Mouse (Mus musculus) adrenal gland, adult 2 months (tissue): ENCODE measurements around the gene Sh3pxd2b. TPM values are rescaled to one million over a fixed set of nuclear protein-coding genes. Genes with fewer than 3 reads are reported as not detected.

Experiments
- DNase-seq: peaks from one replicate; pipeline ENCODE4 v3.0.0; 2021
- long read RNA-seq: library from polyadenylated mRNA; stranded (forward); transcript quantifications from one replicate; pipeline ENCODE4 v2.0.0, GENCODE M21; 2021
- polyA plus RNA-seq: library from polyadenylated mRNA; depleted of rRNA; stranded (reverse); fragments of >200 nt; gene quantifications from 2 replicates; pipeline ENCODE4 v1.2.3, GENCODE M21; 2012; rRNA removed
- total RNA-seq, 2 experiments: library from RNA; stranded (reverse); gene quantifications; 2 replicates each; pipeline ENCODE4 v1.2.3; 2021

Sh3pxd2b gene
- total RNA-seq (1 to 10 TPM; 5.2 to 7.4 TPM), polyA plus RNA-seq (3.0 and 3.4 TPM in 2 replicates)
- long read RNA-seq = 0 reads

DNA sequence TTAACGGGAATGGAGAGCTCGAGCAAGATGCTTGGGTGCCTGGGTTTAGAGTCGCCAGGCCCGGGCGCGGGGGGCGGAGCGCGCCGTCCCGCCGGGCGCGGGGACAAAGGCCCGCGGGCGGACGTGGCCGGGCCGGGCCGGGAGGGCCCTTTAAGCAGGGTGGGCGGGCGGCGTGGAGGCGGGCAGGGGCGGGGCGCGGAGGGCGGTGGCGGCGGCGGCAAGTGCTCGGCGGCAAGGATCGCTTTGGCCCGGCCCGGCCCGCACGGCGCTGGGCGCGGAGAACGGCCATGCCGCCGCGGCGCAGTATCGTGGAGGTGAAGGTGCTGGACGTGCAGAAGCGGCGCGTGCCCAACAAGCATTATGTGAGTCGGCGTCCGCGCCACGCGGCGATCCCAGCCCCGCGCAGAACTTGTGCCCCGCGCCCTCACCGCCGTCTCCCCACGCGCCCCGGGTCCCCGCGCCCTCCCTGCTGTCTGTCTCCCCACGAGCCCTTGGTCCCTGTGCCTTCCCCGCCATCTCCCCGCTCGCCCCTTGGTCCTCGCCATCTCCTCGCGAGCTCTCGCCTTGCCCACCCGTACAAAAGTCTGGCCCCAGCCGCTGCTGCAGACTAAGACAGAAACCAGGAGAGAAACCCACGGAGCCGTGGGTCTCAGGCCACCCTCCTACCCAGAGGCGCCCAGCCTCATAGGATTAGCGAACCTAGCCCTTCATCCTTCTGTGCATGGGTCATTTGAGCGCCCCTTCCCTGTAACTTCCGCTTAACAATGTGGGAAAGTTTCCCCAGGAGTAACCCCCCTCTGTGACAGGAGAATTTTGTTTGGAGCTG lies at the start of gene Sh3pxd2b:
Gene Sh3pxd2b, plus strand, starts transcription at position 214 of the 826 bp plus-strand sequence.
- peak; percentile 86 for DNase-seq

DNA sequence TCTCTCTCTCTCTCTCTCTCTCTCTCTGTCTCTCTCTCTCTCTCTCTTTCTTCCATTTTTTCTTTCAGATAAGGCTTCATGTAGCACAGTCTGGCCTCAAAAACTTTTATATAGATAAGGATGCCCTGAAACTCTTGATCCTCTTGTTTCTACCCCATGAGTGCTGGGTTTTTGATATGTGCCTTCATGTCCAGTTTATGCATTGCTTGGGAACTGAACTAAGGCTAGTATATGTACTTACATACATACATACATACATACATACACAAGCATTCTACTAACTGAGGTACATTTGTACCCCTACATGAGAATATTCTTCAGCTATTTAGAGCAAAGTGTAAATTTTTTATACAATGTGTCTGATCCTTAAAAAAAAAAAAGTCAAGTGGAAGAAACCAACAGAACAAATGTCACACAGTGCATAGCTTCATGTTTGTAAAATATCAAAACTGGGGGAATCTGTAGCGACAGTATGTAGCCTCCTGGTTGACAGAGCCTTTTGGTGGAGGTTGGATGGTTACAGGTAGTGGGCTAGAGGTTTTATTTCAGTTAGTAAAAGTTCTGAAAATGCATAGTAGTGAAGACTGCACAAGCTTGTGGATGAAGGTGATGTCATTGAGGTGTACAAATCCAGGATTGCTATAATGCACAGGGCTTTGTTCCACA lies 49.6 kb upstream of the Sh3pxd2b start:
- DNase-seq = no peak

DNA sequence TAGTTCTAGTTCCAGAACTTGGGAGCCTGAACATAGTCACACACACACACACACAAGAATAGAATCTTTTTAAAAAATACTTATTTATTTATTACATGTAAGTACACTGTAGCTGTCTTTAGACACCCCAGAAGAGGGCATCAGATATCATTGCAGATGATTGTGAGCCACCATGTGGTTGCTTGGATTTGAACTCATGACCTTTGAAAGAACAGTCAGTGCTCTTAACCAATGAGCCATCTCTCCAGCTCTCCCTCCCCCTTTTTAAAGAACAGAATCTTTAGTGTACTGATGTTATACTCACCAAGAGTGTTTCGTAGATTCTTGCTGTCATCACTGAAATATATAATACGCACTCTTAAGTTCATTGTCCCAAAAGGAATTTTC lies 49.1 kb upstream of the Sh3pxd2b start:
- DNase-seq = no peak

DNA sequence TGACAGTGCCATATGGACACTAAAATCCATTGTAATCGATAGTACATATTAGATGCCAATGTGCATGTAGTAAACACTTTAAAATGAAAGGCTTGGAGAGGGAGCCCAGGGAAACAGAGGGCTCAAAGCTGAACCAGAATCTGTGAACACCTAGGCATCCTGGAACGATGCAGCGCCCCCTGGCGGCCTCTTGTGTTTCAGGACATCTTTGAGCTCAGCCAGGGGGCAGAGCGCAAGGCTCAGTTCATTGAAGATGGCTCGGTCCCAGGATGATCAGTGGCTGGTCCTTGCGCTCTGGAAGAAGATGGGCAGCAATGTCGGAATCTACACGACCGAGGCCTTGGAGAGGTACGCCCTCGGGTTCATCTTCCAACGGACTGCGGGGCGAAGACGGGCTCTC lies 47.8 kb upstream of the Sh3pxd2b start, which contains the start of gene Hbq1a:
Gene Hbq1a, plus strand, starts transcription at position 205 of the 400 bp plus-strand sequence.
- peak; percentile 55 for DNase-seq

DNA sequence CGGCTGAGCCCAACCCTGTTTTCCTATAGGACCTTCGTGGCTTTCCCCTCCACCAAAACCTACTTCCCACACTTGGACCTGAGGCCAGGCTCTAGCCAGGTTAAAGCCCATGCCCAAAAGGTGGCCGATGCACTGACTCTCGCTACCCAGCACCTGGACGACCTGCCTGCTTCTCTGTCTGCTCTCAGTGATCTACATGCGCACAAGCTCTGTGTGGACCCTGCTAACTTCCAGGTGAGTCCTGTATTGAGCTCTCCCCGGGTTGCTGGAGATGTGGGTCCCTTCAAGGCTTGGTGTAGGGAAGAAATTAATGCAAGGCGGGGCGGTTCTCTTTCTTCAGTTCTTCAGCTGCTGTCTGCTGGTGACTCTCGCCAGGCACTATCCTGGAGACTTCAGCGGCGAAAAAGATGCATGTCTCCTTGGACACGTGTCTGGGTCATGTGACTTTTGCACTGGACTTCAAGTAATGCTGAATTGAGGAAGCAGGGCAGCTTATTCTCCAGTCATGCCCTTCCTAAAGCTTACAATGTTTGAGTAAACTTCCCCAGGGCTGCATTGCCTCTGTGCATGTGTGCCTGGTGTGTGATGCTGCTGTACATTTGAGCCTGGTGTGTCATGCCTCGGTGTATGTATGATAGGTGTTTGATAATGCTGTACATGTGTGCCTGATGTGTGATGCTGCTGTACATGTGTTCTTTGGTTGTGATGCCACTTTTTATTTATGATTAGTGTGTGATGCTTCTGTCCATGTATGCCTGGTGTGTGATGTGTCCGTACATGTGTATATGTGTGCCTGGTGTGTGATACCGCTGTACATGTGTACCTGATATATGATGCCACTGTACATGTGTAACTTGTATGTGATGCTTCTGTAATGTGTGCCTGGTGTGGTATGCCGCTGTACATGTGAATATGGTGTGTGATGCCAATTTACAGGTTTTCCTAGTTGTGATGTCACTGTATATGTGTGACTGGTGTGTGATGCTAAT lies 47.0 kb upstream of the Sh3pxd2b start:
- DNase-seq = no peak

DNA sequence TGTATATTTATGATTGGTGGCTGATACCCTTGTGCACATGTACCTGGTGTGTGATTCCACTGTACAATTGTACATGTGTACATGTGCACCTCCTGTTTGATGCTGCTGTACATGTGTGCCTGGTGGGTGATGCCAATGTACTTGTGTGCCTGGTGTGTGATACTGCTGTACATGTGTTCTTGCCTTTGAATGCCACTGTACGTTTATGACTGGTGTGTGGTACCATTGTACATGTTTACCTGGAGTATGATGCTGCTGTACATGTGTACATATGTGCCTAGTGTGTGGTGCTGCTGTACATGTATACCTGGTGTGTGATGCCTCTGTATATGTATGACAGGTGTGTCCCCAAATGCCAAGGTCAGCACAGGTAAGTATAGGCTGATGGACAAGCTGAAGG lies 46.1 kb upstream of the Sh3pxd2b start:
- DNase-seq = no peak

DNA sequence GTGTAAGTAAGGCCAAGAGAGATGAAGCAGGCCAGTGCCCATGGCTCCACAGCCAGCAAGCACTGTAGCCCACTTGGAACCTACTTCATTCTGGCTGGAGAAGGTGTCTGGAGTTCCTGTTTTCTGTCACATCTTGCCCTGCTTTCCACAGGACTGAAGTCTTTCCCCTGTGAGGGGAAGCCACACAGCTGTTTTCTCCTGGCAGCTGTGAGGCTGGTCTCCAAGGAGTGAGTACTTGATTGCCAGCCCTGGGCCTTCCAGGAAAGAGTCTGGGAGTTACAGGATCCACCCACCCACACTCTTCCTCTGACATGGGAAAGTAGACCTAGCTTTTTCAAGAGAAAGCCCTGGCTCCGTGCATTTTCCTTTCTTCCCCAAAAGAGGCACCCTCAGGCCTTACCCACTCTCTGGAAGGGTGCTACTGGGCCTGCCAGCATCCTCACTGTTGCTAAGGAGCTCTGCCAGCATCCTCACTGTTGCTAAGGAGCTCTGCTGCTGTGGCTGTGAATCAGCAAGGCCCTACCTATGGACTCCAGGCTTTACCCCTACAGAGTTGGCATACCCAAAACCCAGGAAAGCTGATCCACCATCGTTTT lies 44.7 kb upstream of the Sh3pxd2b start:
- DNase-seq = no peak

DNA sequence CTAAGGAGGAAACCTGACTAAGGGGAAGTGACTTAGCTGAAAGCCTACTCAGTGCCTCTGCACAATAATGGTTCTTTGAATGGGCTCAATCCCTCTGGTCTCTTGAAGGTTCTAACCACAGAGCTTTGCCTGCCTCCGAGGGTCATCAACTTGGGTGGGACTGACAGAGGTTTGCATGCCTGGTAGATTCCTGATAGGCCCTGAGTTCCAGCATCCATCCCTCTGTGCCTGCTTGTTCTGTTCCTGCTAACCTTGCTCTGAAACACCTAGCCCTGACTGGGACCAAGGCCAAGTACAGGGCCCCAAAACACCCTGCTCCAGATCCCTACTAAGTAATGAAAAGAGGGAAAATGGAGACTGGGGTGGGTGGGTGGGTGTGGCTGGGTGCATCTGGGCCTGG lies 44.2 kb upstream of the Sh3pxd2b start:
- DNase-seq = no peak

DNA sequence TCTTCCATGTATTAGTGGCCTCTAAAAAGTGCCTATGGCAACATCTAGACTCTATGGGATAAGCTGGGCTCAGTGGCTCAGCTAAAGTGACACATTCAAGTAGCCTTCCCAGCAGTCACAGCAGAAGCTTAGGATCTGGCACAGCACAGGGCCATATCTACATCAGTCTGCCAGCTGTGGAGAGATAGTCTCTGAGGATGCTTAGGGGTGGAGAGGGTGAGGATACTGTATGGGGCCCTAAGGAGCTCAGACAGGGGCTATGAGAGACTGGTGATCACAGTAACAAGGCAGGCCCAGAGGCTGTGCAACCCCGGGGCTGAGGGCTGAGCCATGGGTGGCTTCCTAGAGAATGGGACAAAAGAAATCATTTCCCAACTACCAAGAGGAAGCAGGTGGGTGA lies 40.6 kb upstream of the Sh3pxd2b start:
- no peak for DNase-seq

DNA sequence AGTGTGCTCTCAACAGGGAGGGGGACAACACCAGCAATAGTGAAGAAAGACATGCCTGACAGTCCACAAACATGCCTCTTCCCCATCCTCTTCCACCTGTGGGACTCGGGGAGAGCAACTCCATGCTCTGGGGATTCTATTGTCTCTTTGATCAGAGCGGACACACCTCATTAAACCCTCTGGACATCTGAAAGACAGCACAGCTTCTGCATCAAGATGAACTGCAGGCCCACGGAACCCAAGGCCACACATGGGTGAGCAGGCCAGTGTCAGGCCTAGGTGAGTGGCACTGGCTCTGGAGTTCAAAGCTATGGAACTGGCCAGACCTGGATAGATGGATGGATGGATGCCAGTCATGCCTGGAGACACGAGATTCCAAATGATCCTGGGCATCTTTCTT lies 38.2 kb upstream of the Sh3pxd2b start:
- no peak for DNase-seq

DNA sequence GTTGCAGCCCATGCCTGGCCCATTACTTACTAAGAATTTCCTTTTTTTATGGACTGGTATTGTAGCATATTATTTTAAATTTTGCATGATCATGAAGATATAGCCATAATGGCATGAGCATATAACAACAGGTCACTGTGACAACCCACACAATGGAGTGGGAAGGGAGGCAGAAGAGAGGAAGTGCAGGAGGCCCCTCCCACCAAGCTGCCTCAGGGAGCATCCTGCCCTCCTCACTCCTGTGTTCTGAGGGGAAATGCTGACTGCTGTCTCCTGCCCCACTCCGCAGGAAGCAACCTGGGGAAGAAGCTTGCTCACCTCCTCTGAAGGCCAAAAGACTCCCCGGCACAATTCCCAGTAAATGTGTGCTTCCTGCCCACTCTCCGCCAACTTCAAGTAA lies 37.7 kb upstream of the Sh3pxd2b start:
- DNase-seq = no peak

DNA sequence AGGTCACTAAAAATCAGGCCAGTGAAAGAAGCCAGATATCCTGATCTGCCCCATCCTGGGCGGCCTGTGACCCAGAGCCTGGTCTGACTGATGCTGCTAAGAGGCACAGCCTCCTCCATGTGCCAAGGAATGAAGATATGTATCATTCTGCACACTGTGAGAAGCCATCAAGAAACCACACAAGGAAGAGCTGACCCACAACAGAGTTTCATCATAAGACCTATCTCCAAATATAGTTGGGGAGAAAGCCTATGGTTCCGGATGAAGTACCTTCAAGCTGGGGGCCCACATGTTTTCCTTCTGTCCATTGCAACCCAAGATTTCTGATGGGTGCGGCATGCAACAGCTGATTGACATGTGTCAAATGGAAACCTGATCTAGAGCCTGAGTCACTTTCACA lies 31.6 kb upstream of the Sh3pxd2b start:
- no peak for DNase-seq

DNA sequence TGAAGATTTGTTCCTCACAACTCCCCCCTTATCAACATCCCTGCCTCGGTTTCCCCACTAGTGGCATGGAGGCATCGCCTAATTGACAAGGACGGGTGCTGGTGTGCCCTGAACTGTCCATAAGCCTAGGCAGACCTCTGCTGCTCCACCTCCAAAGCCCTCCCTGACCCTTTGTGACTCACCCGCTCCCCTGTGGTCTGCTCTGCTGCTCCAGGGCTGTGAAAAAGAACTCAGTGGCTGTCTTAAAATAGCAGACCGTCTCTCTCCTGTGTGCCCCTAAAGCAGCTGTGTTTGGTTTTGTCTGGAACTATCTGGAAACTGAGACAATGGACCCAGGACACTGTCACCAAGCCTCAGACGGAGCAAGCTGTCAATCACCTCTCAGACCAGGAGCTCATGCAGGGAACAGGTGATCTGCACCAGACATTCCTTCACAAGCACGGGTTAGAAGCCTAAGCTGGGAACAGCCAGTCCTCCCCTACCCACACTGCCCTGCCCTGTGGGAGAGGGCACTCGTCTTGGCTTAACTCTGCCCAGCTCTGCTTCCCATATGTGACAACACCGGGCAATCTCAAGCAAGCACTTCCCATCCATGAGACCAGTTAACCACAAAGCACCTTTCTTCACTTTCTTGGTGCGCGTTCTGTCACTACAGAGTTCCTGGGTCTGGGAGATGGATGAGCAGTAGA lies 27.0 kb upstream of the Sh3pxd2b start:
- no peak for DNase-seq

DNA sequence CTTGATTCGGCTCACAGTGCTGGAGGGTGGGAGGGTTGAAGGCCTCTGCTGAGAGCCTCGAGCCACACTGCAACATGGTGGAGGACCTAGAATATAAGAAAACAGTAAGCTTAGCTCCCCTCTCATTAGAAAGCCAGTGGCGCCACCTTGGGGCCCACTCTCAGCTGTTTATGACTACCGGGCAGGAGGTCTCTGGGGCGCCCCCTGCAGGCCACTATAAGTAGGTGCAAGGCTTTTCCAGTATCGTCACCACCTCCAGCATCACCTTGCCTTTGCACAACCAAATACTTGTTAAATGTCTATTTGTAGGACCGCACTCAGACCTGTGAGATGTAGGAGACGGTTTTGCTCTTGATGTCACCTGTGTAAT lies 26.4 kb upstream of the Sh3pxd2b start:
- peak; percentile 34 for DNase-seq

DNA sequence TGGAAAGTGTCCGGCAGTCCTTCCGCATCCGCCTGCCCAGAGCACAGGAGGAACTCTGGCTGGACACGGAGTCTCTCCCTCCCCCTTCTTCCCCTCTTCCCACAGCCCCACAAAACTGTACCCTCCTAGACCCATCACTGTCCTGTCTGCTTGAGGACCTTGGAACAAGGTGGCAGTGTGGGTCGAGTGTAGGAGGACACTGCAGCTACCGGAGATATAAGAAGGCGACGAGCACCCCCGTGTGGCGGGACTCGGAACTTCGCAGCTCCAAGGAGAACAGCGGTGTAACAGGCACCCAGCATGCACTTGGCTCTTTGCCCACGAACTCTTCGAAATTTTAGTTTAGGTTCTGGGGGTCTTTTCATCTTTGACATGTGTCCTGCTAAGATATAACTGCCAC lies 23.0 kb upstream of the Sh3pxd2b start:
- peak; percentile 86 for DNase-seq

DNA sequence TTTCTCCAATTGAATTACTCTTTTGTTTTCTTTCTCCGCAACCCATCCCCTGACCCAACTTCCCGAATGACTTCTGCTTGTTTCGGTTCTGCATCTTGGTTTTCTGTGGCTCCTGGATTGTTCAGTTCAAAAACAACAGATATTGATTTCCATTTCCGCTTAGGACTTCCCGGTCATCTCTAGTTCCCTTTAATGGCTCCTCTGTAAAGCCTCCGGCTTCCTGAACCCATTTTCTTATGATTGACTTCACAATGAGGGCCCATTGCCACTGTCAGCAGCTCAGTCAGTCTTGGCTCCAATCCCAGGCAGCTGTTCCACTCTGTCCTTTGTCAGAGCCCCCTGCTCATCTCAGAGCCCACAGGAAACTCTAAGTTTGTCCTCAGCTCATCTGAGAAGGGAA lies 16.5 kb upstream of the Sh3pxd2b start:
- peak; percentile 30 for DNase-seq

DNA sequence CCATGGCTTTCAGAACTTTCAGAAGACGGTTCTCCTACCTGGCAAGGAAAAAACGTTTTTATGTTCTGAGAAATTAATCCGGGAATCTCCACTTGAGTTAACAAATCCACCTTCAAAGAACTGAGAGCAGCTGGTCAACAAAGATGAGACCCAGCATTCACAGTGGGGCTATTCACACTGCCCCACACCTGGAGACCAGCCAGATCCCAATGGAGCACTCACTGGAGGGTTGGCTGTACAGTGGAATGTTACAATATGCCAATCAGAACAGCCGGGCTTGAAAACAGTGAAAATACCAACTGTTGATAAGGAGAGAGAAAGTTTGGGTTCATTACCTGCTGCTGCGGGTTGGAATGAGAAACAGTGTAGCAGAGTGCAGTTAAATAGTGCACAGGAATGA lies 15.8 kb upstream of the Sh3pxd2b start:
- DNase-seq = no peak

DNA sequence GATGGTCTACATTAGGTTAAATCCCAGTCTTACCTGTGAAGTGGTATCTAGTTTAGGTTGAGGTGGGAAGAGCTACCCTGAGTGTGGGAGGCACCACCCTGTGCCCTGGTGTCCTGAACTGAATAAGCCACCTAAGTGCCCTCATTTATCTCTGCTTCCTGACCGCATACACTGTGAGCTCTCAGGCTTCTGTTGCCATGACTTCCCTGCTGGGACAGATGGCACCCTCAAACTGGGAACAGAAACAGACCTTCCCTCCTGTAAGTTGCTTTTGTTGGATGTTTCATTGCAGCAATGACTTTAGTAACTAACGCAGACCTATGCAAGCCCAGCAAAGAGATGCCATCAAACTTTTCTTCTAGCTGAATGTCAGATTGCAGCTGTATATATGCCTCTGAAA lies 14.4 kb upstream of the Sh3pxd2b start:
- no peak for DNase-seq

DNA sequence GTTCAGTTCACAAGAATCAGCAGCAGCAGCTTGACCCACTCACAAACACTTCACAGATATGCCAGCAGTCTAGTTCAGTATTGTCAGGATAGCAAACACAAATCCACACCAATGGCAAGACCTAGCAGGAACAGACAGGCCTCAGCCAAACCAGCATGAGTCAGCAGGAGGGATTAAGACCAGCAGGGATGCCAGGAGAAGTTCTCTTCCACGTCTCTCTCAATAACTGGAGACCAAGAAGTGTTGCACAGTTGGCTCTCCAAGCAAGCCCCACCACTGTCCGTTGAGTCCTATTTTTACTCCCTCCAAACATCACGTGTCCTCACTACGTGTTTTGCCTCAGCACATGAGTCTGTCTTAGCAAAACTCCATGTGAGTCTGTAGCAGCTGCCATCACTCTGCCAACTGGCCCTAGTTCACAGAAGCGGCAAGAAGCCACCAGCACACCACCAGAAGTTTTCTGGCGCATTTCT lies 11.1 kb upstream of the Sh3pxd2b start:
- DNase-seq = no peak

DNA sequence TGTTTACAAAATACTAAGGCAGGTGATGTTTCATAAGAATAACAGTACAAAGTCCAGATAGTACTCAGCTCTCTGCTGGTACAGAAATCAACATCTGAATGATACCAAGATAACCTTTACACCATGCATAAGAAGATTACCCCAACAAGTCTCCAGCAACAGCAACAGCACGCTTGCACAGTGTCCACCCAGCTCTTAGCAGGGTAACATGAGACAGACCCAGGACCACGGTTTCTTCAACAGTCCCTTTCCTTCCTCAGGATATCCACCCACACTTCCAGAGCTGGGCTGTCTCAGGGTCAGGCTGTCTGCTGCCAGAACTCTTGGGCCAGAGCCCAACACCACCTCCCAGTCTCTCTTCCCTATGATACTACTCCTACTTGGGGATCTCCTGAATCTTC lies 8.5 kb upstream of the Sh3pxd2b start:
- DNase-seq = peak; percentile 68
